Mouse (Mus musculus) heart, postnatal 14 days (tissue): ENCODE data around the gene Ak9. TPM values are rescaled to one million over a fixed set of nuclear protein-coding genes. Genes with fewer than 3 reads are reported as not detected.

ENCODE experiments used
- DNase-seq, 2 experiments: peaks; one replicate each; pipeline ENCODE4 v3.0.0; 2021 to 2022
- intact Hi-C: fragments of 180-260 bp; cut with DNase I; formaldehyde crosslinking; loops from one replicate; pipeline ENCODE4 v1.15.1; 2025
- total RNA-seq, 2 experiments: library from RNA; stranded (reverse); gene quantifications; 2 replicates each; pipeline ENCODE4 v1.2.3; 2021

The Ak9 gene
- total RNA-seq, 2 experiments from 2014 or later, result 0.05 to 0.07 TPM

- no peak for DNase-seq
- intact Hi-C loops, result loop anchor here (10.0 kb wide), 1 partner anchor 250 kb away; no protein-coding TSS in a partner anchor
These were observed 131.4 kb downstream of the Ak9 start for GRCm38 (mm10) chr10:41435141-41435540.

DNA sequence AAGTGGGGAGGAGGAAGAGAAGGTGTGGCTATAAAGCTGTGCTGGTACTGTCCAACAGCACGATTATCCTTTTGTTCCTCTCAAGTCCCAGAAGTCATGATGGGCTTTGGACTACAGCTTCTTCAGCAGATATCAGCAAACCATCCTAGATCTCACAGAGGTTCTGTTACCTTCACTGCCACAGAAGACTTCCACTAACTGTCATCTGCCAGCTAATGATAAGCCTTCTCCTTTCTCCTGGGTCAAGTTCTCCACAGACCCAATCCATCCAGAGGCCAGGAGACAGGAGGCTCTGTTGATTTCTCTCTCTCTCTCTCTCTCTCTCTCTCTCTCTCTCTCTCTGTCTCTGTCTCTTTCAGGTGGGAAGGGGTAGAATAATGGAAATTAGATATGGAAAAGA lies 144.4 kb downstream of the Ak9 start:
- DNase-seq, result no peak
- intact Hi-C loops, result no loop called here

DNA sequence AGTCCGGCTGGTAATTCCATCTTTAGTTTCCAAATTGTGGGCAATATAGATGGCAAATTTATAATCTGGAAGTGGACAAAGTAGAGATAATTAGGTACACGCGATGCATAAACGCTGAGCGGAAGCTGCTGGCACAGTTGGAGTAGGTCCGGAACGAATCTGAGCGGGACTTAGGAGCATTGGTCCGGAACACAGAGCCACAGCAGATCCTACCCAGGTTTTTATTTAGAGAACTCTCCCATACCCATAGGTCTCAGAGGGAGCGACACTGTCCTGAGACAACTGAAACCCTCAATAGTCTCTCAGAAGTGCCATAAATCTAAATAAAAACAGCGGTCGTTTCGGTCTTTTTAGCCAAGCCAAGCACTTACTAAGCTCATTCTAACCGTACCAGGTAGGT lies 145.9 kb downstream of the Ak9 start:
- intact Hi-C loops, result loop anchor here (10.0 kb wide), 2 partner anchors 55 to 145 kb away; partner anchors contain the start of genes Ak9 and Fig4
- peak in 1 of 2 experiments; percentile 24 for DNase-seq

GRCm38 (mm10) chr10:41450137-41450670 lies 146.4 kb downstream of the Ak9 start, which contains the start of gene Zbtb24:
Zbtb24 (plus strand) TSS chr10:41450383.
- DNase-seq, result peak; percentile 97
- intact Hi-C loops, result loop anchor here (10.0 kb wide), 2 partner anchors 55 to 145 kb away; partner anchors contain the start of genes Ak9 and Fig4

DNA sequence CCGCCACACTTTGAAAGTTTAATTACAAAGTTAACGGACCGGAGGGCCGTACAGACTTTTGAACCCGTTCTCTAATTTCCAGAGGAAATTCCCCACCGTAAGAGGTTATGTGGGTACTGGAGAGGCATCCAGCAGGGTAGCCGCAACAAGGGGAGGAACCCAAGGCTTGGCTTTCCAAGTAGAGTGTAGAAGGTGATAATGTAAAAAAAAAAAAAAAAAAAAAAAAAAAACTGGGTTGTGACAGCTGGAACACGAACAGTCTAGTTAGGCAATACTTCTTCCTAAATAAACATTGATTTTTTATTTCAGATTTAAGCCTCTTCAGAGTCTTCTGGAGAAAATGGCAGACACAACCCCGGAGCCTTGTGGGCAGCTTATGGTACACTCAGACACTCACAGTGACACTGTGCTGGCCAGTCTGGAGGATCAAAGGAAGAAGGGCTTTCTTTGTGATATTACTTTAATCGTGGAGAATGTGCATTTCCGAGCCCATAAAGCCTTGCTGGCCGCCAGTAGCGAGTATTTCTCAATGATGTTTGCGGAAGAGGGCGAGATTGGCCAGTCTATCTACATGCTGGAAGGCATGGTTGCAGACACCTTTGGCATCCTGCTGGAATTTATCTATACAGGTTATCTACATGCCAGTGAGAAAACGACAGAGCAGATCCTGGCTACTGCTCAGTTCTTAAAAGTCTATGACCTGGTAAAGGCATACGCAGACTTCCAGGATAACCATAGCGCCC lies 147.2 kb downstream of the Ak9 start:
- DNase-seq, result no peak
- intact Hi-C loops, result loop anchor here (10.0 kb wide), 2 partner anchors 54 to 146 kb away; partner anchors contain the start of genes Ak9 and Fig4

DNA sequence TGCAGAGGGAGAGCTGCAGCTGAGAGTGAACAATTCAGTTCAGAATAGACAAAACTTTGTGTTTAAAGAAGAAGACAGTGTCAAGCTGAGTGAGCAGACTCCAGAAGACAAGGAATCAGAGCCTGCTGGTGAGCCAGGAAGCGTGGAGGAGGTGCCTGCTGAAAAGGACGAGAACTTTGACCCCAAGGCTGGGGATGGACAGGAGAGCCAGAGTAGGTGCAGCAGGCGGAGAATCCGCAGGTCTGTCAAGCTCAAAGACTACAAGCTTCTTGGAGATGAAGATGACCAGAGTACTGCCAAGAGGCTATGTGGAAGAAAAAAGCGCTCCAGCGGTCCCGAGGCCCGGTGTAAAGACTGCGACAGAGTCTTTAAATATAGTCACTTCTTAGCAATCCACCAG lies 147.9 kb downstream of the Ak9 start:
- intact Hi-C loops, result loop anchor here (10.0 kb wide), 2 partner anchors 53 to 147 kb away; partner anchors contain the start of genes Ak9 and Fig4
- no peak for DNase-seq

DNA sequence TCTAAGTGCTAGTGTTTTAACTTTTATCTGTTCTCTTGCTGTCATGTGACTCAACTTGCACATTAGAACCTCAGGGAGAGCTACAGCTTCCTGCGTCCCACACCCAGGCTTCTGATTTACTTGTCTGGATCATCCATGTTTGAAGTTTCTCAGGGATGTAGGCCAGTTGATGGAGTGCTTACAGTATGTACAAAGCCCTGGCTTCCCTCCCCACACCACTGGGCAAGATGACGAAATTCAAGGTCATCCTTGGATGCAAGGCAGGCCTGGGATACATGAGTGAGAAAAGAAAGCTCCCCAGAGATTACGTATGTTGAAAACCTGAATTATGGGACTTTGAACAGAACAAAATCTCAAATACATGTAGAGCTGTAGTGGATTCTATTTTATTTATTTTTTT lies 149.0 kb downstream of the Ak9 start:
- intact Hi-C loops, result loop anchor here (10.0 kb wide), 2 partner anchors 52 to 148 kb away; partner anchors contain the start of genes Ak9 and Fig4
- DNase-seq, result no peak

DNA sequence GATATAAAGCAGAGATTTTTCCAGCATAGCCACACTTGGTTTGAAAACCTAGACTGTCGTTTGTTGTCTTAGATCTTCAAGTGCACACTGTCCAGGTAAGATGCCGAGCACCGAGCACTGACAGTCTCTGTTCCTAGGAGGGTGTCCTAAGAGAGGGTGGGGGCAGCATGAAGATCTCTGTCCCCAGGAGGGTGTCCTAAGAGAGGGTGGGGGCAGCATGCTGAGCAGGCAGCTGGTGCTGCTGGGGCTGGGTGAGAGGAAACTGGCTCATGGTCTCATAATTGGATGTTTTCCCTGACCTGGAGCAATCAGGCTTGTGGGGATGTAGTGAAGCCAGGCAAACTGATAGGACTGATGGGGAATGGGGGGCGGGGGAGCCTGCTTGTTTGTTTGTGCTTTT lies 156.2 kb downstream of the Ak9 start:
- DNase-seq, result no peak
- intact Hi-C loops, result loop anchor here (10.0 kb wide), 2 partner anchors 45 to 155 kb away; partner anchors contain the start of genes Ak9 and Fig4

GRCm38 (mm10) chr10:41460501-41460900 lies 156.7 kb downstream of the Ak9 start:
- DNase-seq, result no peak
- intact Hi-C loops, result no loop called here

DNA sequence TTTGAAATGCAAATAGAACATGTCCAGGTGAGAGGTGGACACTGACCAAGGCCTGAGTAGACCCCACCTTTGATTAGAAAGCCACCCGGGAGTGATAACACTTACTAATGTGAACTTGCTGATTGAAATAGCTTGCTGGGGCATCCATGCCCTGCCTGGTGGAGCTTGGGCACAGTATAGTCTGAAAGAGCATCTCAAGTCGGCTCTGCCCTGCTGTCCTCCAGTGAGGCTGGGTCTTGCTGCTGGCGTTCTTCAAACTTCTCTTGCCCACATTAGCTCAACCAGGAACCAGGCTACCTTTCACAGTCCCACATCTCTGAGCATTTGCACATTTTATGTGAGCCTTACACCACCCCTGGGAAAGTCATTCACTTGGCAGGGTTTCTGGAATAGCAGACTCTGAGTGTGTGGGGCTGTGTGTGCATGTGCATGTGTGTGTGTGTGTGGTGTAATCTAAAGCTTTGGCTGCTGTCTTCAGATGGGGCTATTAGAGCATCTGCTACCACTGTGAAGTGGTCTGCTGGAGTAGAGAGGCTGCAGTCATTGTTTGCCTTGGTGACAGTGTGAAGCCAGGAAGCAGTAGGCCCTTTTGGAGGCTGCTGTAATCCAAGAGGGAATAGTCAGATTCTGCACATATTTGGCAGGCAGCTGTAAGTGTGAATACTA lies 157.4 kb downstream of the Ak9 start:
- intact Hi-C loops, result no loop called here
- no peak for DNase-seq

DNA sequence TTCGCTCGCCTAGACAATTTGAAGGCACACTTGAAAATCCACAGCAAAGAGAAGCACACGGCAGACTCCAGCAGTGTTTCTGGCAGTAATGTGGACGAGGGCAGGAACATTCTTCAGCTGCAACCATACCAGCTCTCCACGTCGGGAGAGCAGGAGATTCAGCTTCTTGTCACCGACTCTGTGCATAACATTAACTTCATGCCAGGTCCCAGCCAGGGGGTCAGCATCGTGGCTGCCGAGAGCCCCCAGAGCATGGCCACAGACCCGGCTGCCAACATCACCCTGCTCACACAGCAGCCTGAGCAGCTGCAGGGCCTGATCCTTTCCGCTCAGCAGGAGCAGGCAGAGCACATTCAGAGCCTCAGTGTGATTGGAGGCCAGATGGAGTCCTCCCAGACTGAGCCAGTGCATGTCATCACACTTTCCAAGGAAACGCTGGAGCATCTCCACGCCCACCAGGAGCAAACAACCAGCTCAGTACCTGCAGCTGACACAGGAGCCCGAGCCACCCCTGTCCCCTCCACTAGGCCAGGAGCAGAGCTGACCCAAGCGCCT lies 160.7 kb downstream of the Ak9 start:
- no peak for DNase-seq
- intact Hi-C loops, result no loop called here

- intact Hi-C loops, result no loop called here
- no peak for DNase-seq
These were observed 163.5 kb downstream of the Ak9 start for GRCm38 (mm10) chr10:41467325-41467724.

- no peak for DNase-seq
- intact Hi-C loops, result no loop called here
These were observed 166.9 kb downstream of the Ak9 start for GRCm38 (mm10) chr10:41470693-41471092.

DNA sequence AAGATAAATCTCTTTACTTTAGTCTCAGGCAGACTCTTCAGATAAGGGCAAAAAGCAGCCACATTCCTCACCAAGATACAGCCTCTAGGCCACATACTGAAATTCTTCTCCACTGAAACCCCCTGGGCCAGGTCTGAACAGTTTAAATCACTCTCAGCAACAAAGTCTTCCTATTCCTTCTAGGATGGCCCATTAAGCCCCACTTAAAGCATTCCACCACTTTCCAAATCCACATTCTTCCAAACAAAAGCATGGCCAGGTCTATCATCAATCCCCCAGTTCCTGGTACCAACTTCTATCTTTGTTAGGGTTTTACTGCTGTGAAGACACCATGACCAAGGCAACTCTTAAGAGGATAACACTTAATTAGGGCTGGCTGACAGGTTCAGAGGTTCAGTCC lies 168.8 kb downstream of the Ak9 start:
- intact Hi-C loops, result no loop called here
- no peak for DNase-seq

- no peak for DNase-seq
- intact Hi-C loops, result no loop called here
These were observed 169.2 kb downstream of the Ak9 start for GRCm38 (mm10) chr10:41472962-41473481.

- peak; percentile 56 to 77 for DNase-seq
- intact Hi-C loops, result loop anchor here (2.0 kb wide), 1 partner anchor 19 kb away; no protein-coding TSS in a partner anchor
These were observed 170.1 kb downstream of the Ak9 start for GRCm38 (mm10) chr10:41473782-41474468.

- DNase-seq, result peak; percentile 44 to 58
- intact Hi-C loops, result loop anchor here (2.0 kb wide), 1 partner anchor 20 kb away; no protein-coding TSS in a partner anchor
These were observed 171.2 kb downstream of the Ak9 start for GRCm38 (mm10) chr10:41474981-41475391.

DNA sequence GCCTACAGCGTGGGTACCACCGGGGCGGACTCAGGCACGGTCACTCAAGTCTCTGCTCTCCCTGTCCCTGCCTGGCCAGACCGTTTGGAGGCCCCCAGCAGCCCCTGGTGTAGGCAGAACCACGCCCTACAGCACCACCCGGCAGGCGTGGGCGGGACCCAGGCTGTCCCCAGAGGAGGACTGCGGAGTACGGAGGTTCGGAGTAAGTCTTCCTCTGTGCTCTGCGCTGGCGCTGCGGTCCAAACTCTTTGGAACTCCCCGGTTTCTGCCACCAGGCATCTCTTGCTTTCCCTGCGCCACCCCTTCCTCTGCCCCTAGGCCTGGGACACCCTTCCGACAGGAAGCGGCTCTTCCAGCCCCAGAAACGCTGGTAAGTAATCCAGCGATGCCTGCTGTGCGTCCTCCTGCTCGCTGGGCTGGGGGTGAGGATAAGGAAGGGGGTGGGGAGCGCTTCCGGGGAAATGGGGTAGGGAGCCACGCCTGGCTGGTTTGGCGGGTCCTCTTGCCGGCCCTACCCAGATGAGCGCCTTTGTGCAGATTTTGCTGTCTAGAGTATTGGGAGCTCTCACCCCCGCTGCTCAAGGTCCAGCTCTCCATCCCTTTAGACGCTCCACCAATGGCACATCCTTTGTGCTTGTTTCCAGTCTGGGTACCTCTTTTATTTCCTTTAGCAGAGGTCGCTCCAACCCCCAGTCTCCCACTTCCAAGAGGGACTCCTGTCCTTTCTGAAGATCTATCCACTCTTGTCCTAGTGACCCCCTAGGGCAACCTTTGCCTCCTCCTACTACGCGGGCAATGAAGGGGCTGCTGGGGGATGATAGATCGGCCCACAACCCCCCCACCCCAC lies 172.6 kb downstream of the Ak9 start, which contains the start of gene Mical1:
Mical1 (plus strand) TSS at position 144 of the 847 bp plus-strand sequence.
- intact Hi-C loops, result no loop called here

GRCm38 (mm10) chr10:41477018-41477277 lies 173.2 kb downstream of the Ak9 start:
- DNase-seq, result peak in 1 of 2 experiments; percentile 29
- intact Hi-C loops, result no loop called here

More for the DNA sequence above, 172.6 kb downstream of the Ak9 start, which contains the start of gene Mical1:
- peak; percentile 79 for DNase-seq
